Mouse (Mus musculus) forebrain, embryonic 10.5 days (tissue): ENCODE results near the gene Rin1. TPM values are rescaled to one million over a fixed set of nuclear protein-coding genes. Genes with fewer than 3 reads are reported as not detected.

ENCODE experiments used
- DNase-seq: peaks from one replicate; pipeline ENCODE4 v3.0.0-alpha.2; 2017; ENCODE audit warnings: low spot score; ENCODE audit errors: extremely low spot score
- H3K27ac ChIP-seq: fragments of 300-500 bp; sonication (generic); 2 replicates; pipeline ENCODE4 v1.5.1; 2016; ENCODE audit warnings: mild to moderate bottlenecking
- H3K27me3 ChIP-seq: fragments of 300-500 bp; sonication (generic); 2 replicates; pipeline ENCODE4 v1.6.1; 2016; ENCODE audit warnings: mild to moderate bottlenecking; ENCODE audit not compliant: poor library complexity, severe bottlenecking
- H3K36me3 ChIP-seq: fragments of 300-500 bp; sonication (generic); replicated peaks from 2 replicates; pipeline ENCODE4 v1.6.1; 2016; ENCODE audit warnings: mild to moderate bottlenecking, moderate library complexity
- H3K4me1 ChIP-seq: fragments of 300-500 bp; sonication (generic); 2 replicates; pipeline ENCODE4 v1.6.1; 2016
- H3K4me3 ChIP-seq: fragments of 300-500 bp; sonication (generic); 2 replicates; pipeline ENCODE4 v1.5.1; 2016; ENCODE audit warnings: mild to moderate bottlenecking, moderate library complexity
- H3K9me3 ChIP-seq: fragments of 300-500 bp; sonication (generic); 2 replicates; pipeline ENCODE4 v1.6.1; 2016; ENCODE audit warnings: mild to moderate bottlenecking, moderate library complexity
- WGBS: fragments of 180-500 bp; shearing (Covaris S2); methylation state at CpG from one replicate; pipeline ENCODE4 v1.1.7; 2016; 5-methylcytosine and 5-hydroxymethylcytosine counted together
- polyA plus RNA-seq: library from polyadenylated mRNA; unstranded; fragments of >200 nt; fragmentation: Nextera tagmentation; extraction: Ambion mirVana; gene quantifications from 2 replicates; pipeline ENCODE4 v1.2.1, GENCODE M21; 2016

Gene Rin1
- polyA plus RNA-seq, 1 experiment from 2014 or later: 3.7 TPM

- Histone ChIP-seq H3K4me1 (peaks cover 23% of the 10 kb centered on the region), H3K4me3 (no peak overlapping the region; the same call in 1 of the 2 replicates), H3K9me3 (no peaks in the 10 kb centered on the region), H3K27me3 (no peaks in the 10 kb centered on the region), H3K36me3 (peaks cover 58% of the 10 kb centered on the region), H3K27ac (no peak overlapping the region)
- 95% methylated on average over 8 of the region's 8 CpGs for WGBS
- DNase-seq: no peak
These were observed 24.2 kb upstream of the Rin1 start for GRCm38 (mm10) chr19:5026111-5026510.

- Histone ChIP-seq H3K9me3 (no peaks in the 10 kb centered on the region), H3K36me3 (peaks cover 46% of the 10 kb centered on the region), H3K4me3 (no peak overlapping the region), H3K4me1 (peaks cover 11% of the 10 kb centered on the region), H3K27ac (no peak overlapping the region), H3K27me3 (no peaks in the 10 kb centered on the region)
- 89% methylated on average over 3 of the region's 3 CpGs for WGBS
- DNase-seq: no peak
These were observed 17.6 kb upstream of the Rin1 start for GRCm38 (mm10) chr19:5032686-5033085.

DNA sequence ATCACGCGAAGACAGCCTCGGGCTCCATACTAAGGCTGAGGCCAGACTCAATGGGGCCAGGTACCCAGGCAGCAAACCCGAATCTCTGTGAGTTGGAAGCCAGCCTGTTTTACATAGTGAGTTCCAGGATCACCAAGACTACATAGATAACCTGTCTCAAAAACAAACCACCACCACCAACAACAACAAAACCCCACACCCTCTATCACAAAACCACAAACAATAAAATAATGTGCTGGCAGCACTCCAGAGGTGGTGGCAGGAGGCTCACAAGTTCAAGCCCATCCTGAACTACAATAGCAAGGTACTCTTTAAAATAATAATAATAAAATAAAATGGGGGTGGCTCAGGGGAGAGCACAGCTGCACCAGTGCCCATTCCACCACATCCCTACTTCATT, 13.7 kb upstream of the Rin1 start:
- no peak overlapping the region for H3K27ac ChIP-seq
- no peak overlapping the region for H3K4me3 ChIP-seq
- no peak for DNase-seq
- no peaks in the 10 kb centered on the region for H3K9me3 ChIP-seq
- 83% methylated on average over 4 of the region's 4 CpGs for WGBS
- peaks cover 11% of the 10 kb centered on the region for H3K27me3 ChIP-seq
- H3K36me3 ChIP-seq: peaks cover 7% of the 10 kb centered on the region
- peaks cover 45% of the 10 kb centered on the region for H3K4me1 ChIP-seq

DNA sequence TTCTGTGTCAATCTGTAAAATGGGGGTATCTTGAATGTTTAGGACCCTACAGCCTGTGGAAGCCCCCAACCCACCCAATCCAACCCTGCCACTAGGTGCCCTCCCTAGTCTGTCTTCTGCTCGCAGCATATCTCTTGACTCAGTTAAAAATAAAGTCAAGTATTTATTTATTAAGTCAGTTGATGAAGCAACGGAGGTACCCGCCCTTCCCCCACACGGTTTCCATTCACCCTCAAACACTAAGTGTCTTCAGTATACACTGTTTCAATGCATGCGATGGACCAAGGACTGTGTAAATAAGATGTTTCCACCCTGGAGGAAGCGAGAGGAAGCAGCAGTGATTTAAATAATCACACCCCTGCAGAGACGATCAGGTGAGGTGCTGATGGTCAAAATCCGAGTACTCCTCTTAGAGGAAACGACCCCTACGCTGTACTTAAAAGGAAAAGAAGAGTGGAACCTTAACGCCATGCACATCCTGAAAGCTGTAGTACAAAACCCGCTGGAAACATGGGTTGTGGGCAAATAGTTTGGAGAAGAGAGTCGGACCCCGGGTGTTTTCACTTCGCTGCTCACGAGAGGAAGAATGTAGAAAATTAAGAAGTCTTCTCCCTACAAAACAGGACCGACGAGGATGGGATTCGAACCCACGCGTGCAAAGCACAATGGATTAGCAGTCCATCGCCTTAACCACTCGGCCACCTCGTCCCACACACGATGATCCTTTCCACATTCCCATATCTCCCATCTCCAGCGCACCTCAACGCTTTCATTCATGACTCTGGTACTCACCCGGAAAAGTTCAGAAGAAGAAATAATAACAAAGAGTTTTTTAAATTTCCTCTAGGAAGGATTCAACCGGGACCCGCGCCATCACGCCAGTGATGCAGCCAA, 12.4 kb upstream of the Rin1 start:
- Histone ChIP-seq H3K4me1 (peaks cover 57% of the 10 kb centered on the region), H3K9me3 (no peaks in the 10 kb centered on the region), H3K4me3 (peak overlapping the region; percentile 92), H3K27me3 (peaks cover 11% of the 10 kb centered on the region), H3K27ac (peak overlapping the region; percentile 94), H3K36me3 (peaks cover 4% of the 10 kb centered on the region)
- peak; percentile 90 for DNase-seq
- 7% methylated on average over 32 of the region's 32 CpGs for WGBS

DNA sequence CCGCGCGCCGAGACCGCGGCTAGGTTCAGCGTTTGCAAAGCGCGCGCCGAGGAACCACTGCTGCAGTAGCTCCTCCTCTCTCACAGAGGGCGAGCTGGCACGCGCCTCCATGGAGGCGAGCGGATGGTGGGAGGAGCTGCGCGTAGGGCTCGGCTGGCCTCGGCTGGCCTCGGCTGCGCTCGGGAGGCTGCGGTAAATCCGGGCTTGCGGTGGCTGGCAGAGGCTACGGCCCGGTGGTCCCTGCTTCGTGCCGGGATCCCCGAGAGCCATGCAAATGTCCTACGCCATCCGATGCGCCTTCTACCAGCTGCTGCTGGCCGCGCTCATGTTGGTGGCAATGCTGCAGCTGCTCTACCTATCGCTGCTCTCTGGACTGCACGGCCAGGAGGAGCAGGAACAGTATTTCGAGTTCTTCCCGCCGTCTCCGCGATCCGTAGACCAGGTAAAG, 11.5 kb upstream of the Rin1 start, which contains the start of the genes B4gat1 and AC124502.3:
TSS of gene B4gat1 (plus strand) at position 118 of the 448 bp plus-strand sequence.
TSS of gene AC124502.3 (plus strand) at position 183 of the 448 bp plus-strand sequence.
- under 1% methylated on average over 44 of the region's 44 CpGs for WGBS
- peak within 1 kb of the TSS; percentile 92 for H3K4me3 ChIP-seq

GRCm38 (mm10) chr19:5039301-5040114, 10.8 kb upstream of the Rin1 start:
- peak overlapping the region; percentile 94 for H3K27ac ChIP-seq
- DNase-seq: no peak
- H3K4me1 ChIP-seq: peaks cover 57% of the 10 kb centered on the region
- peak overlapping the region; percentile 92 for H3K4me3 ChIP-seq
- peaks cover 11% of the 10 kb centered on the region for H3K27me3 ChIP-seq
- H3K36me3 ChIP-seq: peaks cover 20% of the 10 kb centered on the region
- H3K9me3 ChIP-seq: no peaks in the 10 kb centered on the region
- WGBS: 13% methylated on average over 41 of the region's 41 CpGs

More for the DNA sequence above, 11.5 kb upstream of the Rin1 start, which contains the start of the genes B4gat1 and AC124502.3:
- Histone ChIP-seq H3K4me1 (peaks cover 57% of the 10 kb centered on the region), H3K9me3 (no peaks in the 10 kb centered on the region), H3K27ac (peak within 1 kb of the TSS; percentile 94), H3K36me3 (peaks cover 12% of the 10 kb centered on the region), H3K27me3 (peaks cover 11% of the 10 kb centered on the region)
- peak; percentile 91 for DNase-seq

DNA sequence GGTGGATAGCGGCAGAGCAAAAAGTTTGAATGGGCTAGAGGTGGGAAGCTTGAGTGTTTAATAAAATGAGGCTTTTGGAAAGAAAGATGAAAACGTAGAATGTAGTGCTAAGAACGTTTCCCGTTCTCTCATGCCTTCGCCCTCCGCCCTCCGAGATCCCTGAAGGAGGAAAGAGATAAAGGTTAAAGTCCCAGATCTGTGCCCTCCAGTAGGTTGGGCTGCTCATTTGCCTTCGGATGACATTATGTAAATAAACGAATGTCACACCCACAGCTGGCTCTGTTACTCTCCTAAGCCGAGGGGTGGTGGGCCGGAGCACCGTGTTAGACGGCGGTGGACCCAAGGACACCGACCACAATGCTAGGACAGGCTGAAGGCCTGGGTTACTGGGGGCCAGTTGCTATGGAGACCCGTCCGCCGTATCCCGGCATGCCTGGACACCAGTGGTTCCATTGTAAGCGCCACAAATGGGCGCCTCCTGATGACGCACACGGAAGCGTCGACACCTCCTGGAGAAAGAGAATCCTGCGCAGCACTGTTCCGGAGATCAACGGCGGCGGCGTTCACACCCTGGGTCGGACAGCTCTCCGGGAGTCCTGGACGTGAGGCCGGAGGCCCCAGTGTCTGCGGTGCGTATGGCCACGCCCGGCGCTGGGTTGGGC, 9.3 kb upstream of the Rin1 start, which contains the start of gene Brms1:
TSS of gene Brms1 (plus strand) at position 493 of the 662 bp plus-strand sequence.
- peak within 1 kb of the TSS; percentile 92 for H3K4me3 ChIP-seq
- WGBS: 10% methylated on average over 40 of the region's 40 CpGs
- no peaks in the 10 kb centered on the region for H3K9me3 ChIP-seq
- DNase-seq: peak; percentile 94
- H3K36me3 ChIP-seq: peaks cover 32% of the 10 kb centered on the region
- peaks cover 11% of the 10 kb centered on the region for H3K27me3 ChIP-seq
- peaks cover 56% of the 10 kb centered on the region for H3K4me1 ChIP-seq
- H3K27ac ChIP-seq: peak within 1 kb of the TSS; percentile 84

DNA sequence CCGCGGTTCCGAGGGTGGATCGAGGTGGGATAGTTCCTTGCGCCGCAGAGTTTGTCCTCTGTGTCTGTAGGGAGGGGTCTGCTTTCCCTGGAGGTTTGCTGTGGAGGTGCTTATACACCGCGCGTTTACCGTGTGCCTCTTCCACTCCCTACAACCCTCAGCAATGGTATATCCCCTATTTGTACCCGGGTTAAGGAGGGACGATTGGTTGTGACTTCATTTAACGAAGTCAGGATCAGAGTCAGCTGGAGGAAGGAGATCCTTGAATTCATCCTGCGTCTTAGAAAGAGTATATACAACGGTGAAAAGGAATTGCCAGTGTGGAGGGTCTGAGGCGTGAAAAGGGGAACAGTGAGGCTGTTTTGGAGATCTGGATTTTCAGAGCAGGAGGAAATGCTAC, 8.7 kb upstream of the Rin1 start:
- 3% methylated on average over 16 of the region's 16 CpGs for WGBS
- no peak for DNase-seq
- H3K36me3 ChIP-seq: peaks cover 38% of the 10 kb centered on the region
- peak overlapping the region; percentile 84 for H3K27ac ChIP-seq
- peak overlapping the region; percentile 92 for H3K4me3 ChIP-seq
- no peaks in the 10 kb centered on the region for H3K9me3 ChIP-seq
- H3K27me3 ChIP-seq: peaks cover 11% of the 10 kb centered on the region
- H3K4me1 ChIP-seq: peaks cover 53% of the 10 kb centered on the region

DNA sequence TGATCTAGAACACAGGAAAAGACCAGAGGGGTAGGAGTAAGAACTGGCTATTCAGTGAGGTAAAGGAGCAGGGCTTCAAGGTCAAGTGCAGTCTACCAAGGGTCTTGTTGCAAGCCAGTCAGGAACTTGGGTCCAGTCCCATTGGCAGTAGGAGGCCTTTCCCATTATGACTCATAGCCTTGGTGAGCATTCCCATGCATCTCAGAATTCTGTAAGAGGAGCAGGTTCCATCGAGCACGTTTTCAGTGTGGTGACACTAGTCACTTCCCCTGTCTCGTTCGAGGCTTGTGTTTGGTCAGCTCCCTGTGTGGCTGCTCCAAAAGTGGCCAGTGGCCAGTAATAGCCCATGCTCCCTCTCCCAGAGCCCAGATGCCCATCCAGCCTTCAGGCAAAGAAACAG, 4.8 kb upstream of the Rin1 start:
- Histone ChIP-seq H3K27me3 (peaks cover 7% of the 10 kb centered on the region), H3K4me1 (peaks cover 39% of the 10 kb centered on the region), H3K36me3 (peaks cover 71% of the 10 kb centered on the region), H3K9me3 (no peaks in the 10 kb centered on the region), H3K27ac (no peak overlapping the region), H3K4me3 (no peak overlapping the region)
- 79% methylated on average over 4 of the region's 4 CpGs for WGBS
- DNase-seq: no peak

GRCm38 (mm10) chr19:5048138-5049056, 1.9 kb upstream of the Rin1 start:
- 86% methylated on average over 14 of the region's 14 CpGs for WGBS
- H3K4me1 ChIP-seq: peaks cover 39% of the 10 kb centered on the region
- no peak overlapping the region for H3K4me3 ChIP-seq
- H3K27me3 ChIP-seq: peaks cover 35% of the 10 kb centered on the region
- DNase-seq: no peak
- no peak overlapping the region; the same call in 1 of the 2 replicates for H3K27ac ChIP-seq
- H3K9me3 ChIP-seq: no peaks in the 10 kb centered on the region
- peaks cover 63% of the 10 kb centered on the region for H3K36me3 ChIP-seq

DNA sequence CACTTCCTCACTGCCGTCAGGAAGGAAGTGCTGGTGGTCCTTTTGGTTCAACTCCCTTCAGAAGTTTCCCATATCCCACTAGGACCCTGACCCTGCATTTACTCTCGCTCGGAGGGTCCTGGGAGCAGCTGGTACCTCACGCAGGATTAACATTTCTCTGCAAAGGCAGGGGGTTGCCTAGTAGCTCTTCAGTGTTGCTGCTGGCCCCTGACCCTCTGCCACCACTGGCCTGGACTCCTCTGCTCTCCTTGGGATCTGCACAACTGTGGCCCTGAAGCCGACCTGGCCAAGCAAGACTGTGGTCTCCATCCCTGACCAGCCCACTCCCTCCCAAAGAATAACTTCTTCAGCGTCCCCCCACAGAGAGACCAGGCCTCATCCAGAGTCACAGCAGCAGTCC, 956 bp upstream of the Rin1 start:
- H3K27me3 ChIP-seq: peaks cover 42% of the 10 kb centered on the region
- DNase-seq: no peak
- no peak overlapping the region for H3K4me3 ChIP-seq

More for the DNA sequence above, 956 bp upstream of the Rin1 start:
- Histone ChIP-seq H3K36me3 (peaks cover 53% of the 10 kb centered on the region), H3K9me3 (no peaks in the 10 kb centered on the region), H3K27ac (no peak overlapping the region), H3K4me1 (peaks cover 43% of the 10 kb centered on the region)
- WGBS: 72% methylated on average over 6 of the region's 6 CpGs
